8 mouse cellular contexts compared by ENCODE assay signal in genomic region chr8:13292364-13292763, GRCm38 (mm10). TPM values are rescaled to one million over a fixed set of nuclear protein-coding genes. Genes with fewer than 3 reads are reported as not detected.
DNase-seq lines count a peak whose midpoint lies in the region; ATAC-seq and TF ChIP-seq lines count a peak whose summit lies in the region.

No protein-coding gene starts in this region.

- 0 out of 2 replicates have a peak, but pooled peaks cover 3% of the 10 kb centered on the region for H3K4me1 ChIP-seq in kidney, adult 2 months (ENCODE audit: control insufficient read depth, insufficient read depth, low read length)
- peaks cover 9% of the 10 kb centered on the region for H3K4me1 ChIP-seq in kidney, embryonic 16.5 days (ENCODE audit: insufficient read depth, low read length)
- H3K4me1 ChIP-seq in kidney, postnatal 0 days (replicated peaks; ENCODE audit: insufficient read depth, low read length) = peaks cover 9% of the 10 kb centered on the region; the same call in 1 of the 2 replicates
- H3K4me1 ChIP-seq in liver, embryonic 14.5 days (replicated peaks; ENCODE audit: control insufficient read depth in 2 of 2, insufficient read depth in 2 of 2, low read length in 1 of 2) = peaks cover 5 to 6% of the 10 kb centered on the region in 2 experiments; a peak in 3 of 4 replicates

- H3K27me3 ChIP-seq in kidney, adult 2 months (replicated peaks; ENCODE audit: control insufficient read depth, insufficient read depth, low read length) = no peaks in the 10 kb centered on the region
- H3K27me3 ChIP-seq in kidney, embryonic 16.5 days (ENCODE audit: insufficient read depth, low read length) = no peaks in the 10 kb centered on the region
- H3K27me3 ChIP-seq in kidney, postnatal 0 days (ENCODE audit: insufficient read depth, low read length) = no peaks in the 10 kb centered on the region
- H3K27me3 ChIP-seq in liver, embryonic 14.5 days (ENCODE audit: control insufficient read depth, insufficient read depth, low read length) = no peaks in the 10 kb centered on the region

- no peak overlapping the region for H3K9ac ChIP-seq in kidney, embryonic 16.5 days (replicated peaks; ENCODE audit: low read length)
- no peak overlapping the region for H3K9ac ChIP-seq in kidney, postnatal 0 days (ENCODE audit: low read depth, low read length)
- H3K9ac ChIP-seq in liver, embryonic 14.5 days (replicated peaks) = no peak overlapping the region

- peaks cover 2% of the 10 kb centered on the region; the same call in 1 of the 2 replicates for H3K36me3 ChIP-seq in kidney, adult 2 months (ENCODE audit: control insufficient read depth, insufficient read depth, low read length)
- peaks cover 37% of the 10 kb centered on the region for H3K36me3 ChIP-seq in kidney, embryonic 16.5 days (ENCODE audit: insufficient read depth, low read length)
- H3K36me3 ChIP-seq in kidney, postnatal 0 days (ENCODE audit: insufficient read depth, low read length) = peaks cover 31% of the 10 kb centered on the region
- peaks cover 2% of the 10 kb centered on the region; the same call in 1 of the 2 replicates for H3K36me3 ChIP-seq in liver, embryonic 14.5 days (replicated peaks; ENCODE audit: control insufficient read depth, insufficient read depth, low read depth)

- DNase-seq in kidney, adult 2 months = peak; percentile 85
- DNase-seq in adrenal gland, postnatal 4 days (ENCODE audit: low spot score in 2 of 2) = peak; percentile 50 to 72
- DNase-seq in kidney, postnatal 0 days (ENCODE audit: low spot score) = peak; percentile 87
- peak; percentile 49 to 60 (median 51) for DNase-seq in liver, embryonic 14.5 days (ENCODE audit: low read depth in 3 of 3, low spot score in 3 of 3)
- peak; percentile 65 for DNase-seq in retina, postnatal 7 days (ENCODE audit: low read depth, low spot score)
- DNase-seq in urinary bladder, adult 18-20 months (ENCODE audit: low spot score in 2 of 2) = peak; percentile 48 to 58

- H3K4me2 ChIP-seq in kidney, embryonic 16.5 days (replicated peaks; ENCODE audit: low read depth, low read length) = no peak overlapping the region
- no peak overlapping the region for H3K4me2 ChIP-seq in kidney, postnatal 0 days (ENCODE audit: low read length)
- H3K4me2 ChIP-seq in liver, embryonic 14.5 days (ENCODE audit: low read depth) = no peak overlapping the region

- ATAC-seq in kidney, embryonic 16.5 days (ENCODE audit: low FRiP score, low TSS enrichment) = no peak
- ATAC-seq in erythroid progenitor cell, adult 5-6 weeks (replicated peaks; ENCODE audit: low FRiP score, poor library complexity, severe bottlenecking) = peak; percentile 42; the same call in 1 of the 2 replicates
- ATAC-seq in kidney, postnatal 0 days (replicated peaks; ENCODE audit: low FRiP score, low read depth) = no peak
- no peak for ATAC-seq in liver, embryonic 14.5 days (ENCODE audit: insufficient read depth)

- TF ChIP-seq CTCF in kidney, adult 2 months (conservative IDR thresholded peaks at IDR 0.05; ENCODE audit: insufficient read depth, insufficient read length, low read depth, low read length) = peak; percentile 95
- TF ChIP-seq CTCF in kidney, postnatal 0 days (IDR thresholded peaks at IDR 0.05; ENCODE audit: low read depth) = peak; percentile 91
- peak; percentile 97 for TF ChIP-seq CTCF in liver, embryonic 14.5 days (IDR thresholded peaks at IDR 0.05; ENCODE audit: low read depth)

- H3K27ac ChIP-seq in kidney, adult 2 months (ENCODE audit: insufficient read depth, low read depth, low read length) = no peak overlapping the region
- no peak overlapping the region for H3K27ac ChIP-seq in kidney, embryonic 16.5 days (ENCODE audit: low read length)
- no peak overlapping the region for H3K27ac ChIP-seq in kidney, postnatal 0 days
- H3K27ac ChIP-seq in liver, embryonic 14.5 days = no peak overlapping the region

- H3K4me3 ChIP-seq in kidney, adult 2 months (ENCODE audit: insufficient read depth, low read depth, low read length) = no peak overlapping the region
- no peak overlapping the region for H3K4me3 ChIP-seq in kidney, embryonic 16.5 days (ENCODE audit: low read length)
- H3K4me3 ChIP-seq in kidney, postnatal 0 days (replicated peaks; ENCODE audit: low read depth, low read length) = no peak overlapping the region
- no peak overlapping the region for H3K4me3 ChIP-seq in liver, embryonic 14.5 days (ENCODE audit: insufficient read depth in 1 of 2, low read depth in 2 of 2, low read length in 2 of 2)

- TF ChIP-seq EP300 in liver, embryonic 14.5 days (IDR thresholded peaks at IDR 0.05; ENCODE audit: low read depth) = no peak

- H3K9me3 ChIP-seq in kidney, embryonic 16.5 days (ENCODE audit: low read length) = no peaks in the 10 kb centered on the region
- H3K9me3 ChIP-seq in kidney, postnatal 0 days (replicated peaks; ENCODE audit: low read length) = no peaks in the 10 kb centered on the region
- H3K9me3 ChIP-seq in liver, embryonic 14.5 days (ENCODE audit: control insufficient read depth, low read length) = no peaks in the 10 kb centered on the region

- 25% methylated on average over 9 of the region's 9 CpGs for WGBS in kidney, adult 2 months
- 27% methylated on average over 9 of the region's 9 CpGs for WGBS in kidney, embryonic 16.5 days
- 27% methylated on average over 9 of the region's 9 CpGs for WGBS in kidney, postnatal 0 days
- 28% methylated on average over 9 of the region's 9 CpGs for WGBS in liver, embryonic 14.5 days (ENCODE audit: insufficient replicate concordance)

- no peak for TF ChIP-seq POLR2A in kidney, adult 2 months (IDR thresholded peaks at IDR 0.05; ENCODE audit: low read depth, low read length)

RNA-seq across cellular contexts. Expression of gene Tmco3, which starts 4.4 kb away (rescaled TPM):
- polyA plus RNA-seq in kidney, adult 2 months (2012; rRNA removed) = 70.0 and 72.5 TPM in 2 replicates
- polyA plus RNA-seq in kidney, embryonic 16.5 days (2015; fragmentation: Nextera tagmentation; extraction: Ambion mirVana) = 55.8 and 56.2 TPM in 2 replicates
- total RNA-seq in adrenal gland, postnatal 4 days (2021) = 10 to 100 TPM; 32.0 to 37.0 TPM
- 2.1 and 10.1 TPM in 2 replicates for total RNA-seq in erythroid progenitor cell, adult 5-6 weeks (2015; ENCODE audit: low replicate concordance)
- 6.7 and 7.5 TPM in 2 replicates for total RNA-seq in erythroid progenitor cell, adult 5-6 weeks (2017; ENCODE audit: low replicate concordance)
- 31.3 and 33.2 TPM in 2 replicates for polyA plus RNA-seq in kidney, postnatal 0 days (2015; fragmentation: Nextera tagmentation; extraction: Ambion mirVana)
- polyA plus RNA-seq in liver, embryonic 14.5 days (2012; rRNA removed) = 2.6 and 3.7 TPM in 2 replicates
- 3.9 and 5.5 TPM in 2 replicates for polyA plus RNA-seq in liver, embryonic 14.5 days (2014; fragmentation: Nextera tagmentation; extraction: Ambion mirVana)

RNA-seq across cellular contexts. Expression of gene Dcun1d2, which starts 4.4 kb away (rescaled TPM):
- 25.0 and 26.0 TPM in 2 replicates for polyA plus RNA-seq in kidney, adult 2 months (2012; rRNA removed)
- polyA plus RNA-seq in kidney, embryonic 16.5 days (2015; fragmentation: Nextera tagmentation; extraction: Ambion mirVana) = 29.2 and 29.4 TPM in 2 replicates
- total RNA-seq in adrenal gland, postnatal 4 days (2021) = 10 to 100 TPM; 17.6 to 17.9 TPM
- 7.9 and 13.0 TPM in 2 replicates for total RNA-seq in erythroid progenitor cell, adult 5-6 weeks (2015; ENCODE audit: low replicate concordance)
- total RNA-seq in erythroid progenitor cell, adult 5-6 weeks (2017; ENCODE audit: low replicate concordance) = 12.3 and 15.8 TPM in 2 replicates
- 17.3 and 19.0 TPM in 2 replicates for polyA plus RNA-seq in kidney, postnatal 0 days (2015; fragmentation: Nextera tagmentation; extraction: Ambion mirVana)
- polyA plus RNA-seq in liver, embryonic 14.5 days (2012; rRNA removed) = 6.5 and 7.1 TPM in 2 replicates
- 7.9 and 8.7 TPM in 2 replicates for polyA plus RNA-seq in liver, embryonic 14.5 days (2014; fragmentation: Nextera tagmentation; extraction: Ambion mirVana)

RNA-seq across cellular contexts. Expression of gene Adprhl1, which starts 38.4 kb away (rescaled TPM):
- 0.18 and 0.99 TPM in 2 replicates for polyA plus RNA-seq in kidney, adult 2 months (2012; rRNA removed)
- 0.16 and 0.46 TPM in 2 replicates for polyA plus RNA-seq in kidney, embryonic 16.5 days (2015; fragmentation: Nextera tagmentation; extraction: Ambion mirVana)
- 1 to 10 TPM; 1.3 to 4.4 TPM for total RNA-seq in adrenal gland, postnatal 4 days (2021)
- total RNA-seq in erythroid progenitor cell, adult 5-6 weeks (2015; ENCODE audit: low replicate concordance) = not detected in 2 replicates
- total RNA-seq in erythroid progenitor cell, adult 5-6 weeks (2017; ENCODE audit: low replicate concordance) = 3.7 TPM in 1 of 2 replicates, not detected in the other
- polyA plus RNA-seq in kidney, postnatal 0 days (2015; fragmentation: Nextera tagmentation; extraction: Ambion mirVana) = not detected in 2 replicates
- polyA plus RNA-seq in liver, embryonic 14.5 days (2012; rRNA removed) = not detected in 2 replicates
- polyA plus RNA-seq in liver, embryonic 14.5 days (2014; fragmentation: Nextera tagmentation; extraction: Ambion mirVana) = not detected in 2 replicates

RNA-seq across cellular contexts. Expression of gene Tfdp1, which starts 46.2 kb away (rescaled TPM):
- 26.3 and 26.6 TPM in 2 replicates for polyA plus RNA-seq in kidney, adult 2 months (2012; rRNA removed)
- polyA plus RNA-seq in kidney, embryonic 16.5 days (2015; fragmentation: Nextera tagmentation; extraction: Ambion mirVana) = 159 TPM in 2 replicates
- total RNA-seq in adrenal gland, postnatal 4 days (2021) = 10 to 100 TPM; 94.9 to 95.6 TPM
- 141 and 154 TPM in 2 replicates for total RNA-seq in erythroid progenitor cell, adult 5-6 weeks (2015; ENCODE audit: low replicate concordance)
- 74.7 and 138 TPM in 2 replicates for total RNA-seq in erythroid progenitor cell, adult 5-6 weeks (2017; ENCODE audit: low replicate concordance)
- polyA plus RNA-seq in kidney, postnatal 0 days (2015; fragmentation: Nextera tagmentation; extraction: Ambion mirVana) = 107 and 127 TPM in 2 replicates
- polyA plus RNA-seq in liver, embryonic 14.5 days (2012; rRNA removed) = 86.2 and 108 TPM in 2 replicates
- 90.1 and 107 TPM in 2 replicates for polyA plus RNA-seq in liver, embryonic 14.5 days (2014; fragmentation: Nextera tagmentation; extraction: Ambion mirVana)
